Mouse (Mus musculus): Measurements from ENCODE around the gene Shld2.
"Not testable (repeated sequence)": the region's sequence is repeated elsewhere in the genome, so short reads cannot be mapped to it uniquely, and the experiment has no call there.

Gene Shld2

GRCm38 (mm10) chr14:34323576-34324085 lies 13.3 kb upstream of the Shld2 start:
- no peak for DNase-seq (ENCODE audit: low read depth, low spot score)

DNA sequence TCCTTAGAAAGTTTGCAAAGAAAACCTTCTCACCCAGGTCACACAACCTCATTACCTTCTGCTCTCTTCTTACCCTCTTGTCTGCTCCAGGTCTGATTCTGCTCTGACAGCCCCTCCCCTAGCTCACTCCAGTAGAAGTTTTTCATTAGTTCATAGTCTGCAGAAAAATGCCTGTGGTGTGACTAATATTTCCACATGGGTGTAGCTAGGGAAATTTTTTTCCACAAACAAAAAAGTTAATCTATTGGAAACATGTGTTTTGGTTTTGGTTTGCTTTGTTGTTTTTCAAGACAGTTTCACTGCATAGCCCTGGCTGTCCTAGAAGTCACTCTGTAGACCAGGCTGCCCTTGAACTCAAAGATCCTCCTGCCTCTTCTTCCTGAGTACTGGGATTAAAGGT lies 7.8 kb upstream of the Shld2 start:
- DNase-seq (ENCODE audit: low read depth, low spot score) = peak; percentile 31

GRCm38 (mm10) chr14:34317431-34317830 lies 7.1 kb upstream of the Shld2 start:
- peak; percentile 75 for DNase-seq (ENCODE audit: low read depth, low spot score)

DNA sequence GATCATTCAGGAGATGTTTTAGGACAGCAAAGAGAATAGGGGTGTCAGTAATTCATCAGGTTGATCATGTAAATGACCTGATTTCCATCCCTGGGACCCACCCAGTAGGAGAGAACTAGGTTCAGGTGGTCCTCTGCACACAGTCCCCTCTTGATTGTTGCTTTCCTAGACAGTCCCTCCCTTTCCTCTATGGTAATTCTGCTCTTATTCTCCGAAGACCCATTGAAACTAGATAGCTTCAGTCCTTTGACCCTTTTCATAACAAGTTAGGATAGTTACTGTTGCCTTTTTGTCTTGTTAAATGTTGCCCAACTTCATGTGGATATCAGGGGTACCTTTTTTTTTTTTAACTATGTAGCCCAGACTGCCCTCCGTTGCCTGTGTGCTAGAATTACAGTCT lies 6.1 kb upstream of the Shld2 start:
- no peak for DNase-seq (ENCODE audit: low read depth, low spot score)

DNA sequence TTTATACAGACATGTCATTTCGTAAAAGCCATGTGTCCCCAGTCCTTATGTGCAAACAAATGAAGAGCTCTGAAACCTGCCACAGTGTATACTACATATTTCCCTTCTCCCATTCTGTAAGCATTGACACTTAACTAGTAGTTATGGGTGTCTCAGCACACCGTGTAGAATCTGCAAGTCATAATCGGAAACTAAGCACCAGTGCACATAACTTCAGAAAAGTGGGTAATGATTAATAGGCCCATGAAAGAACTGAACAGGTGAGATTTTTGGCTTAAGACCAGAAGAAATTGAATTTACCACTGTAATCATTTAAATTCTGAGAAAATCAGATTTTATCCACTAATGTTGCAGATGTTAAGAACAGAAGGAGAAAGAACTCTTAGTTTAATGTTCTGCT lies 4.5 kb upstream of the Shld2 start:
- no peak for DNase-seq (ENCODE audit: low read depth, low spot score)

- DNase-seq (ENCODE audit: low read depth, low spot score) = not testable (repeated sequence)
Observed at GRCm38 (mm10) chr14:34314383-34314782, 4.1 kb upstream of the Shld2 start.

- DNase-seq (ENCODE audit: low read depth, low spot score) = no peak
Observed at GRCm38 (mm10) chr14:34313612-34314011, 3.3 kb upstream of the Shld2 start.

DNA sequence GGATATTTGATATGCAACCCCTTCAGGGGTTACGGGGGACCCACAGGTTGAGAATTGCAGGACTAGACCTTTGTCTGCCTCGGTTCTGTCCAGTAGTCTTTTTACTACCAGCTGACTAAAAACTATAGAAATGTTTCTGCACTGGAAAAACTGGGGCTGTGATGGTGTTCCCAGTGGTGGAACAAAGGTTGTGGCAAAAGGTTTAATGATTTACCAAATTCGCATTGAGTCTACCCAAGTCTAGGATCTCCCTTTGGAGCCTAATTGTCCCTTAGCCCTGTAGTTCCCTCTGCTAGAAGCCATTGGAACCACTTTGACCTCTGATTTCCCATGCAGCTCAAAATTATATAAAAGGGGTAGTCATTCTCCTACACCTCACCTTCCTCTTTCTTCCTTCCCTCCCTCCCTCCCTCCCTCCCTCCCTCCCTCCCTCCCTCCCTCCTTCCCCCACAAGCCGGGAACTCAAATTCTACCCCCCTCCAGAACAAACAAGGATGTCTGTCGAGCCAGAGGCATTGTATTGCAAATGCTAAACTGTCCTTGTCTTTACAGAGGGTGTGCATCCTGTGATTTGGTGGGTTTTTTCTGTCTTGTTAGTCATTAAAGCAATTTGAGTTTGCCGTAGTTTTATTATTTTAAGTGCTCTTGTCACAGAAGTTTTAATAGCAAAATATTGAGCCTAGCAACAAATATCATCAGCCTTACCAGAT lies 2.2 kb upstream of the Shld2 start:
- DNase-seq (ENCODE audit: low read depth, low spot score) = no peak

DNA sequence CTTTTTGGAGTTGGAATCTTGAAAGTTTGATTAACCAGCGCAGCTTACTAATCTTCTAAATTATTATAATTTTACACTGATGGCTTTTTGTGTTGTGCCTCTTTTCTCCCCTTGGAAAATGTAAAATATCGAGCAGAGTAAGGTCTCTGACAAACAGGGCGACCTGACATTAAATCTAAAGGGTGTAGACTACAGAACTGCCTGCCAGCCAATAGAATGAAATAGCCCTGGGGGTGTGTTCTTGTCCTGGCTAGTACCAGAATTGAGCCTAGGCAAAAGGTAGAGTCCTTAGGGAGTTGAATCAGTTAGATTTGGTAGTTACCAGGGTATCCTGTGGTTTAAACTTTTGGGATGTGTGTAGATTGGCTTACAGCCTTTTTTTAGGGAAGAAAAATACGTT lies 1.4 kb upstream of the Shld2 start:
- DNase-seq (ENCODE audit: low read depth, low spot score) = peak; percentile 23

GRCm38 (mm10) chr14:34311021-34311631 lies 833 bp upstream of the Shld2 start:
- DNase-seq (ENCODE audit: low read depth, low spot score) = peak; percentile 70

DNA sequence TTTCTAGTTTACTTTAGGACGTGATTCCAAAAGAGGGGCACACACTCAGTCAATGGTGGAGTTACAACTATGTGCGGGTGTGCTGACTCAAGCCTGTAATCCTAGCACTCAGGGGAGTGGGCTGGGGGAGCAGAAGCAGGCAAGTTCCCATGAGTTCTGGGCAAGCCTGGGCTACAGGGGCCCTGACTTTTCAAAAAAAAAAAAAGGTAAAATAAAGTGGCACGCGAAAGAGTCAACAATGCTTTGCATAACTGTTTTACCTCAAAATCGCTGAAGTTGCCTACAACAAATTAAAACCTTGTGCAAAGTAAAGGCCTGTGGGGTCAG lies 423 bp downstream of the Shld2 start:
- DNase-seq (ENCODE audit: low read depth, low spot score) = no peak

- no peak for DNase-seq (ENCODE audit: low read depth, low spot score)
Observed at GRCm38 (mm10) chr14:34309266-34309665, 1.0 kb downstream of the Shld2 start.

GRCm38 (mm10) chr14:34303265-34303680 lies 7.0 kb downstream of the Shld2 start:
- DNase-seq (ENCODE audit: low read depth, low spot score) = no peak

DNA sequence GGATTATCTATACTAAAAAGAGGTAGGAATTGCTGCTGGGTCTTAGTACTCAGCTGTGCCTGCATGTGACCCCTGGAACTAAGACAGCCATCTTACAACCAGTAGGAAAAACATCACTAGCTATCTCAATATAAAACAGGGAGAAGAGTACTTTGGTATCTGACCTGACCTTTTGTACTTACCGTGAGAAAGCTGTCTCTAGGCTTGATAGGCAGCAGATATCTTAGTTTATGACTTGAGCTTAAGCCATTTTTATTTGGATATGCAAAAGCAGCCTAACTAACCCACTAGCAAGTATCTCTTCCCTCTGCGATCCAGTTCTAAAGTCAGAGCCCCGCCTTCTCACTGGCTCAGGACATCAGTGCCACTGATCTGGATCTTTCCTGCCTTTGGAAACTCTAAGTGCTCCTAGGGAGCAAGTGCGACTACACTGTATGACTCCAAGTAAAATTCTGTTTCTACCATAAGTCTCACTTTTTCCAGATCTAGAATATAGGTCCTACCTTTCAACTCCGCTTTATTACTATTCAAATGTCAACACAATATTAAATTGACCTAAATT lies 7.5 kb downstream of the Shld2 start:
- DNase-seq (ENCODE audit: low read depth, low spot score) = no peak

DNA sequence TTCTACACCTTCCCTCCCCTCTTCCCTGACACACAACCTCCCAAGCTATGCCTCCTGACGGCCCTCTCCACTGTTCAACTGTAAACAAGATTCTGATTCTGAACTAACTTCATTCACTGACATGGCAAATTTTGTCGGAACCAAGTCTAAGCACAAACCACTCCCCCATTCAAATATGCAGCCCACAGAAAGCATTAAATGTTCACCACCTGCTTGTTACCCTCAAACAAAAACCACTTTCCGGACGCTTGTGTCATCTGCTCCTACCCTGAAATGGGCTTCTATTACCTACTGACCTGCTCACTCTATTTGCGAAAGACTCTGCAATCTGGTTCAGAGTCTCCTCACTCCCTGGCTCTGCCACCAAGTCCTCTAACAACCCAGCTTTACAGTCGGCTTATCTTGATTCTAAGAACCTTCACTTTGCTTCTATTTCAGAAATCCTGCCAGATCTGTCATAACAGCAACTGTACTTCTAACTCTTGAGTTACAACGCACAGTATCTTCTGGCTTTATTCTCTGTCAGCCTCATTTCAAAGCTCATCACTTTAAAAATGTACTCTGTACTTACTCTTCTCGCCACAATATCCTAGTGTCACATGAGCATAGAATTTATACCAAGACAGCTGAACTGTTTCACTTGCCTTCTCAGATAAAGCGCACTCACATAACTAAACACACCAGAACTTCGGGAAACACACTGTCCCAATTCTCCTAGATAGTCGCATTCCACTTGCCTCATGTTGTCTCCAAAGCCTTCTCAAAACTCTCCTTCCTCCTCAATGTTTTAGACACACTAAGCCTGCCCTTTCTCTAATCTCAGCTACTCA lies 11.2 kb downstream of the Shld2 start:
- DNase-seq (ENCODE audit: low read depth, low spot score) = no peak

DNA sequence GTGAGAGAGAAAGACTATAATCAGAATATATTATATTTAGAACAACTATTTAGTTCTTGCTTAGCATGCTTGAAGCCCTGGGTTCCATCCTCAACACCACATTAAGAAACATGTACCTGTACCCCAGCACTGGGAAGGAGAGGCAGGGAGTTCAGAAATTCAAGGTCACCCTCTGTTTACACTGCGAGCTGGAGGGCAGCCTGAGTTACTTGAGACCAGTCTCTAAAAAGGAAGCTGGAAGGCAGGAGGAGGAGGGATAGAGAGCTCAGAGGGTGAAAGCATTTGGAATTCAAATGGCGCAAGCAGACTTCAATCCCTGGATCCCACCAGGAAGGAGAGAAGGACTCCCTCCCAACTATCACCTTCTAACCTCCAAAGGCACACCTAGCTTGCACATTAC lies 12.7 kb downstream of the Shld2 start:
- no peak for DNase-seq (ENCODE audit: low read depth, low spot score)

GRCm38 (mm10) chr14:34297038-34297437 lies 13.3 kb downstream of the Shld2 start:
- DNase-seq (ENCODE audit: low read depth, low spot score) = no peak

GRCm38 (mm10) chr14:34296350-34296749 lies 13.9 kb downstream of the Shld2 start:
- DNase-seq (ENCODE audit: low read depth, low spot score) = no peak

- DNase-seq (ENCODE audit: low read depth, low spot score) = no peak
Observed at GRCm38 (mm10) chr14:34293641-34294040, 16.7 kb downstream of the Shld2 start.

DNA sequence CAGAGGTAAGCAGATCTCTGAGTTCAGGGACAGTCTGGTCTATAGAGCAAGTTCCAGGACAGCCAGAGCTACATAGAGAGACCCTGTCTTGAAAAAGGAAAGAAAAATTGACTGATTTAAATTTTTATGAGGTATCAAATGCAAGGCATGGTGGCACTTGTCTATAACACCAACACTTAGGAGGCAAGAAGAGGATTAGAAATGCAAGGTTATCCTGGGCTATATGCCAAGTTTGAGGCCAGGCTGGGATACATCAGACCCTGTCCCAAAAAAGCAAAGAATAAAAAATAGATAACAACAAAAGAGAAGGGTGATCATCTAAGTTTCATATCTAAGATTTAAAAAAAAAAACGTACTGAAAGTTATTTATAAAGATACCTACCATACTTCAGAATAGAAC lies 20.1 kb downstream of the Shld2 start:
- DNase-seq (ENCODE audit: low read depth, low spot score) = no peak

DNA sequence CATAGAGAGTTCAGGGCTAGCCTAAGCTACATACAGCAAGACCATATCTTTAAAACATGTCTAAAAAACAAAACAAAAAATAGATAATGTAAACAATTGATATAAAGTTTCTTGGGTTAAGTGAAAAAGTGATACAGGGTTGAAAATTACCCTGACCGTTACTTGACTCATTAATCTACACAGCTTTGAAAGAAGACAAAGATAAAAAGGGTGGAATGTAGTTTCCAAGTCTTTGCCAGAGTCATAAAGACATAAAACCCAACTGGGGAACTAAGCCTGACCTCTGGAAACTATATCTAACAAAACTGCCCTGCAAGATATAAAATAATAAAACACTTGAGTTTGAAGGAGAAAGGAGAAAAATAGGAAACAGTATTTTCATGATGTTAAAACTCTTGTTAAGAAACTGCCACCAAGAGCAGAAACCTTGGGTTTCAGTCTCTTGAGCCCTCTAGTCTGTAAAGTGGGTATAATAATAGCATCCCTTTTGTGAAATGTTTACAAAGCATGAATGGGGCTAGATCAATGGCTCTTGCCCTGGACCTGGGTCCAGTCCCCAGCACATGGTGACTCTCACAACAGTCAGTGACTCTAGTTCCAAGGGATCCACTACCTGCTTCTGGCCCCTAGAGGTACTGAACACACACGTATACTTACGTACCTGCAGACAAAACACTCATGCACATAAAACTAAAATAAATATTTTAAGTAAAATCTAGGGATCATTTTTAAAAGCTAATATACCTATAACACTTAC lies 20.9 kb downstream of the Shld2 start:
- DNase-seq (ENCODE audit: low read depth, low spot score) = no peak

DNA sequence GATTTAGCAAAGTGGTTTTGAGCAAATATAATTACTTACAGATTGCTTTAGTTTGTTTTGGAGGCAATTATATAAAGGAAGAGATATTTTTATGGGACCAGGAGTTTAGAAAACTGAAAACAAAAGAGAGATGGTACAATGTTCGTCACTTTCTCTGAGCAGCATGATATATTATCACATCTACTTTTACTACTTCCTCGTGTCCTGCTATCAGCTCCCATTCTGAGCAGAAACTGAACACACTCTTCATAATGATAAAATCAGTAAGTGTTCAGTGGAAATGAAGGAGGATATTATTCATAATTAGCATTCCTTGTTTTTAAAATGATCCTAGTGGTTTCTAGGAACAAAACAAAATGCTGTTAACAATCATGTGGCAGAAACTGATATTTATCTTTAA lies 21.9 kb downstream of the Shld2 start:
- no peak for DNase-seq (ENCODE audit: low read depth, low spot score)
